Mouse (Mus musculus) cerebellum, adult 2 months (tissue): ENCODE measurements at regions not wholly inside any gene's neighbourhood (a gene's known extent, or its start where the extent isn't known, plus 50 kb on each side); places are given as distances from the start of the nearest gene placed in this dataset.

Source experiments
- CTCF ChIP-seq: fragments of 200-500 bp; IDR thresholded peaks from 2 replicates; pipeline ENCODE4 v1.5.1; 2011; ENCODE audit warnings: low read depth, mild to moderate bottlenecking, control low read depth, low read length, moderate library complexity, borderline replicate concordance; ENCODE audit not compliant: insufficient read depth
- POLR2A ChIP-seq: fragments of 200-500 bp; IDR thresholded peaks from 2 replicates; pipeline ENCODE4 v1.6.1; 2011; ENCODE audit warnings: low read length, control low read depth, borderline replicate concordance; ENCODE audit not compliant: insufficient read depth

- TF ChIP-seq CTCF (no peak), POLR2A (no peak)
Measured at GRCm38 (mm10) chr10:99380170-99380569, 117.1 kb downstream of the Dusp6 start.
